Mouse (Mus musculus) CD4-positive naive resting alpha-beta T cell, adult 76 days (primary cell): ENCODE measurements around the gene Gm26938. TPM values are rescaled to one million over a fixed set of nuclear protein-coding genes. Genes with fewer than 3 reads are reported as not detected.

ENCODE experiments used
- total RNA-seq: library from RNA; stranded (reverse); gene quantifications from one replicate; pipeline ENCODE4 v1.2.4, GENCODE M21; 2023

The Gm26938 gene
- not detected for total RNA-seq

GRCm38 (mm10) chr5:139826357-139827055 is at the start of gene Gm26938, which contains the start of gene Psmg3:
Gene Gm26938, minus strand, starts transcription at chr5:139826407.
Gene Psmg3, minus strand, starts transcription at chr5:139826885.

GRCm38 (mm10) chr5:139819538-139820181 is 6.5 kb downstream of the Gm26938 start, which contains the start of gene Tmem184a:
Gene Tmem184a, minus strand, starts transcription at chr5:139819917.

GRCm38 (mm10) chr5:139791227-139792158 is 34.7 kb downstream of the Gm26938 start, which contains the start of gene Mafk:
Gene Mafk, plus strand, starts transcription at chr5:139791513.

GRCm38 (mm10) chr5:139775216-139775926 is 50.8 kb downstream of the Gm26938 start, which contains the start of gene Ints1:
Gene Ints1, minus strand, starts transcription at chr5:139775674.

Other genes starting within 250 kb of the Gm26938 start
- gene Micall2, start 90.1 kb downstream of the Gm26938 start, total RNA-seq: 0.23 TPM
- gene Ints1, start 50.7 kb downstream of the Gm26938 start, total RNA-seq: 103 TPM
- 181 TPM for gene Mafk, start 34.9 kb downstream of the Gm26938 start, total RNA-seq
- not detected for gene Tmem184a, start 6.5 kb downstream of the Gm26938 start, total RNA-seq
- 10.7 TPM for gene Psmg3, start 478 bp upstream of the Gm26938 start, total RNA-seq
- not detected for gene Elfn1, start 81.5 kb upstream of the Gm26938 start, total RNA-seq